Mouse (Mus musculus) kidney, embryonic 15.5 days (tissue): ENCODE measurements around the gene Scnn1a. TPM values are rescaled to one million over a fixed set of nuclear protein-coding genes. Genes with fewer than 3 reads are reported as not detected.
A peak's percentile ranks its signal among the peaks of the same experiment; 100 is the strongest.

Experiments used
- ATAC-seq: fragments of 200-750 bp; cut with Nextera tagmentation; replicated peaks from 2 replicates; pipeline ENCODE4 v1.8.0; 2017; ENCODE audit warnings: moderate TSS enrichment; ENCODE audit not compliant: low FRiP score
- H3K27ac ChIP-seq: fragments of 300-500 bp; sonication (generic); 2 replicates; pipeline ENCODE4 v1.5.1; 2015; ENCODE audit warnings: mild to moderate bottlenecking, inconsistent platforms
- H3K27me3 ChIP-seq: fragments of 300-500 bp; sonication (generic); 2 replicates; pipeline ENCODE4 v1.6.1; 2015; ENCODE audit warnings: inconsistent platforms
- H3K36me3 ChIP-seq: fragments of 300-500 bp; sonication (generic); 2 replicates; pipeline ENCODE4 v1.6.1; 2015; ENCODE audit warnings: inconsistent platforms
- H3K4me1 ChIP-seq: fragments of 300-500 bp; sonication (generic); 2 replicates; pipeline ENCODE4 v1.6.1; 2015; ENCODE audit warnings: inconsistent platforms
- H3K4me2 ChIP-seq: fragments of 300-500 bp; sonication (generic); 2 replicates; pipeline ENCODE4 v1.6.1; 2015; ENCODE audit warnings: moderate library complexity, mild to moderate bottlenecking, inconsistent platforms
- H3K4me3 ChIP-seq: fragments of 300-500 bp; sonication (generic); replicated peaks from 2 replicates; pipeline ENCODE4 v1.5.1; 2015; ENCODE audit warnings: mild to moderate bottlenecking, inconsistent platforms
- H3K9ac ChIP-seq: fragments of 300-500 bp; sonication (generic); 2 replicates; pipeline ENCODE4 v1.6.1; 2015; ENCODE audit warnings: mild to moderate bottlenecking, inconsistent platforms
- H3K9me3 ChIP-seq: fragments of 300-500 bp; sonication (generic); replicated peaks from 2 replicates; pipeline ENCODE4 v1.6.1; 2016; ENCODE audit warnings: inconsistent platforms
- WGBS: fragments of 180-500 bp; shearing (Covaris S2); methylation state at CpG from one replicate; pipeline ENCODE4 v1.1.7; 2015; ENCODE audit warnings: mixed read lengths; 5-methylcytosine and 5-hydroxymethylcytosine counted together
- polyA plus RNA-seq: library from polyadenylated mRNA; unstranded; fragments of >200 nt; fragmentation: Nextera tagmentation; extraction: Ambion mirVana; gene quantifications from 2 replicates; pipeline ENCODE4 v1.2.1, GENCODE M21; 2015

The Scnn1a gene
- polyA plus RNA-seq, 1 experiment from 2014 or later = 4.4 TPM

DNA sequence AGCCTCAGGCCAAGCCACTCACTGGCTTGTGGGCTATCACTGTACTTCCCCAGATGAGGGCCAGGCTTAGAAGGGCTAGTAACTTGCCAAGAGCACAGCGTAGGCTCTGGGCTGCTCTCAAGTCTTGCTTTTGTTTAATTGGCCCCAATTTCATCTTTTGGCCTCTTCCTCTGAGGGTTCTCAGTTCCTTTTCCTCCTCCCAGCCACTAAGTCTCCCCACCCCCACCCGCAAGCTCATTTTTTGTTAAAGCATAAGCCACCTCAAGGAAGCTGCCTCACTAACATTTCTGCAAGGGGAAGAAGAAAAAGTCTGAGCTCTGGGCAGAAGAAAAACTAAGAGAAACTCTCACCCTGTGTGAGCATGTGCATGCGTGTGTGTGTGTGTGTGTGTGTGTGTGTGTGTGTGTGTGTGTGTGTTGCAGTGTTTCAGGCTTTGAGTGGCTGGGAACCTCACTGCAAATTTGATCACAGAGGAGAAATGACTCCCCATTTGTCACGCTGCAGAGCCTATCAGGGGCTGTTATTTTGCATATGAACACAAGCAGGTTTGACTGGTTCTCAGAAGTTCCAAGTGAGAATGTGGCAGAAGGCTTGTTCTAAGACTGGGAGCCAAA lies 47.4 kb downstream of the Scnn1a start:
- Histone ChIP-seq H3K9me3 (no peaks in the 10 kb centered on the region), H3K9ac (no peak overlapping the region), H3K4me3 (no peak overlapping the region), H3K4me1 (peaks cover 46% of the 10 kb centered on the region), H3K4me2 (no peak overlapping the region), H3K36me3 (peaks cover 4% of the 10 kb centered on the region; the same call in 1 of the 2 replicates), H3K27ac (peak overlapping the region; percentile 63), H3K27me3 (0 out of 2 replicates have a peak, but pooled peaks cover 2% of the 10 kb centered on the region)
- WGBS = 43% methylated on average over 4 of the region's 4 CpGs
- no peak for ATAC-seq

DNA sequence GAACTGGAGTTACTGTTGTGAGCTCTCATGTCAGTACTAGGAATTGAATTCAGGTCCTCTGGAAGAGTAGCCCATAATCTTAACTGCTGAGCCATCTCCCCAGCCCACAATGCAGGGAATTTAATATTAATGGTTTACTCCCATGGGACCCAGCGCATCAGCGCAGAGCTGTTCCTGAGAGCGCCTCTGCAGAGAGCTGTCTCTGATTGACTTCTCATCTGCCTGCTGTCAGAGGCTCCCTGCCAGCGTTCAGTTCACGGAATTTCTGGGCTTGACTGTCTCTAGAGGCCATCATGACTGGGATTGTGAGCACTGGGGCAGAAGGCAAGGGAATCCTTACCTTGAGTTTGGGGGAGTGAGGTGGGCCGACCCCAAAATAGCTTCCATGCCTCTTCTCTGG lies 56.6 kb downstream of the Scnn1a start:
- Histone ChIP-seq H3K4me3 (no peak overlapping the region), H3K36me3 (0 out of 2 replicates have a peak, but pooled peaks cover 3% of the 10 kb centered on the region), H3K9ac (no peak overlapping the region), H3K4me2 (no peak overlapping the region), H3K27ac (no peak overlapping the region), H3K27me3 (peaks cover 30% of the 10 kb centered on the region), H3K4me1 (peaks cover 44% of the 10 kb centered on the region), H3K9me3 (no peaks in the 10 kb centered on the region)
- 75% methylated on average over 6 of the region's 6 CpGs for WGBS
- no peak for ATAC-seq

DNA sequence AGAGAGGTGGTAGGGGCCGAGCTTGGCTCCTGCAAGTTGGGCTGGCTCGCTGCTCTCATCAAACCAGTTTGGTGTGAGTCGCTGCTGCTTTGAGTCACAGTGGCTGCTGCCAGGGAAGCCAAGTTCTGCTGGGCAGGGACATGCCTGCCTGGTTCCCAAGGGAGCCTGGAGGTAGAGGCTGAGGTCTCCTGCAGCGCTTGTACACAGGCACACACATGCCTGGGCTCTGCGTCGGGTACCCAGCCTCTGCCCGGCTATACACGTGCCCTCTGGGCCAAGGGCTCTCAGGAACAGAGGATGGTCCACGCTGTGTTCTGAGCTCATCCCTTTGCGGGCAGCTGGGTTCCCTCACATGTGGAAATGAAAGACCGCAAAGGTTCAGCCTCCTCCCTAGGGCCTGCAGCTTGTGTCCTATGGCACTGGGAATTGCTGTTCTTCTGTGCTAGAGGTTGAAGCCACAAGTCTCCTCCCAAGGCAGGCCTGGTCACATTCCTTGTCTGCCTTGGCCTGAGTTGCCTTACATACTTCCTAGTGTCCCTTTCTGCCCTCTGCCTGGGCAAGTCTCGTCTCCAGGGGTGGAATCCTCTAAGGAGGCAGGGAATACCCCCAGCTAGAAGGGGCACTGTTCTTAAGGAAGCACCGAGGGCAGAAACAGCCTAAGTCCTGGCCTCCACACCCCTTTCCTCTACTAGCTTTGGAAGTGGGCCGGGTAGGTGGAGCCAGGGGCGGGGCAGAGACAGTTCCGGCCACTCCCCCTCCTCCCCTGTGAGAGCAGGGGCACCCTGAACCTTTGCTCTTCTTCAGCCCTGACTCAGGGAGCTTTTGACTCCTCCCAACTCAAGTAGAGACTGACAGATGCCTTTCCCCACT lies 57.4 kb downstream of the Scnn1a start:
- Histone ChIP-seq H3K27me3 (peaks cover 38% of the 10 kb centered on the region), H3K36me3 (no peaks in the 10 kb centered on the region), H3K4me3 (no peak overlapping the region), H3K27ac (peak overlapping the region; percentile 54), H3K9me3 (no peaks in the 10 kb centered on the region), H3K4me2 (peak overlapping the region; percentile 93), H3K9ac (no peak overlapping the region), H3K4me1 (peaks cover 45% of the 10 kb centered on the region)
- peak; percentile 64 for ATAC-seq
- 36% methylated on average over 16 of the region's 16 CpGs for WGBS

DNA sequence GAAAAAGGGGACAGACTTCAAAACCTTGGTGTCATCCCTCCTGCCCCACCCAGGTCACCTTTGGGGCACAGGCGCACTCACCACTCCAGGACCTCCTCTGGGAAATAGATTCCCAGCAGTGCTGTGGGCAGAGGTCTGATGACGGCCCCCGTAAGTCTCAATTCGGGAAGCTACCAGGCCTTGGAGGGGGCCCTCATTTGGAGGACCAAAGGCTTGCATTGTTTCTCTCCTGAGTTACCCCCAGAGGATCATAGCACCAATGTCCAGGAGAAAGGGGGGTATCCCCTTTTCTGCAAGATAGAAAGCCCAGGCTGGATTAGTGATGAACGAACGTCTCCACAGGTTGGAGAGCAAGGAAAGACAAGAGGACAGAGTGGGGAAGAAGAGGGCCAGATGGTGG lies 58.2 kb downstream of the Scnn1a start:
- H3K4me3 ChIP-seq = no peak overlapping the region
- H3K27ac ChIP-seq = no peak overlapping the region
- H3K36me3 ChIP-seq = no peaks in the 10 kb centered on the region
- ATAC-seq = no peak
- peaks cover 40% of the 10 kb centered on the region for H3K27me3 ChIP-seq
- peaks cover 46% of the 10 kb centered on the region for H3K4me1 ChIP-seq
- no peak overlapping the region for H3K9ac ChIP-seq
- peak overlapping the region; percentile 93 for H3K4me2 ChIP-seq
- WGBS = 18% methylated on average over 6 of the region's 6 CpGs
- no peaks in the 10 kb centered on the region for H3K9me3 ChIP-seq

DNA sequence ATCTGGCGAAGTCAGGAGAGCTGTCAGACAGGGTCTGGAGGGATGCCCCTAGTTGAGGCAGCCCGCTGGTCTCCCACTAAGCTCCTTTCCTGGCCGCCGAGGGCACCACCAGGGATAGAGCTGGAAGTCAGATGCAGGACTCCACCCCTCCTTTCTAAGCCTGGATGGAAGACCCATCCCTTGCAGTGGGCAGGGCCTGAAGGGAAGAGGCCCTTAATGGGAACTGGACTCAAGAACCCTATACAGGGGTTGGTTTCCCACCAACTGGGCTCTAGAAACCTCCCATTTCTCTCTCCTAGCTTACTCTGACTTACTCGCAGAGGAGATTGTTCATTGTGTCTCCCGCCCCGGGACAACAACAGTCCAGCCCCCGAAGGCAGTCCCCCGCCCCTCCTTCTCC lies 59.3 kb downstream of the Scnn1a start:
- 4% methylated on average over 9 of the region's 9 CpGs for WGBS
- H3K4me3 ChIP-seq = peak overlapping the region; percentile 53
- peaks cover 40% of the 10 kb centered on the region for H3K27me3 ChIP-seq
- no peaks in the 10 kb centered on the region for H3K36me3 ChIP-seq
- peak; percentile 16; the same call in 1 of the 2 replicates for ATAC-seq
- no peaks in the 10 kb centered on the region for H3K9me3 ChIP-seq
- peaks cover 46% of the 10 kb centered on the region for H3K4me1 ChIP-seq
- peak overlapping the region; percentile 93 for H3K4me2 ChIP-seq
- H3K9ac ChIP-seq = peak overlapping the region; percentile 54; the same call in 1 of the 2 replicates
- 0 out of 2 replicates have a peak overlapping the region, but pooled peaks have one; percentile 33 for H3K27ac ChIP-seq

DNA sequence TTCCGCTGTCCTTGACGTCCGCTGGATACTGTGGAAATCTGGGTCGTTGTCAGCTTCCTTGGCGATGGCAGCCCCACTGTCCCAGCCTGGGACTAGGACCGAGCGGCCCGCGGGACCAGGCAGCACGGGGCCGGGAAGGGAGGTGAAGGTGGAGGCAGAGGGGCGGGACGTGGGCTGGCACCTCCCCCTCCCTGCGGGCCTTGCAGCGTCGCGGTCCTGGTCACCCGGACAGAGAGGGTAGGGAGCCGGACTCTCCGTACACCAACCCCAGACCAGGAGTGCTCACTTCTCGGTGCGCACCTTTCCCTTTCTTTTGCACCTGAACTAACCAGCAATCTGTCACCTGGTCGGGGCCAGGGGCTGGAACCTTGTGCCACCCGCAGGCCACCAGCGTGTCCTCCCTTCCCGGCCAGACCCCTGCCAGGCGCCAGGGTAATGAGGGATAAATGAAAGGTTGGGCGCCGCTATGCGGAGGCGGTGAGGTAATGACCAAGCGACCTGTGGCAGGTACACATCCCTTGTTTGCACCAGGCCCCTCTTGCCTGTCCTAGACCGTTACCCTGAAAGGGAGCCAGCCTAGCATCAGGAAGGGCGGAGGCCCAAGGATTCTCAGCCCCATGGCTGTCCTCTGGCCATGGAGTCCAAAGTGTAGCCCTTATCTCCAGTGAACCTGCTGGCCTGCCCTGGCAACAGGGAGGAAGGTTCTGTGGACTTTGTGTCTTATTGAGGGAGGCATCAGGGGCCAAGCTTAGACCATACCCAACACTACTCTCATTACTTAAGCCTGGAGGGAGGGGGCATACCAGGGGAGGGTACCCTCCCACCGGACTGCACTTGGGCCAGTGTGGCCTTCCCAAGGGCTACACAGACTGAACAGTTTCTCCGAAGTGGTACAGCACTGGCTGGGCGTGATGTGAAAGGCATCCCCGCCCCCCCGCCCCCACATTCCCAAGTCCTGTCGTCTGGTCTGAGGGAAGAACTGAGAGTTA lies 60.2 kb downstream of the Scnn1a start, which contains the start of gene Plekhg6:
Gene Plekhg6, minus strand, starts transcription at position 422 of the 989 bp plus-strand sequence.
- peaks cover 46% of the 10 kb centered on the region for H3K4me1 ChIP-seq
- no peaks in the 10 kb centered on the region for H3K36me3 ChIP-seq
- peak; percentile 41 for ATAC-seq
- H3K4me2 ChIP-seq = peak within 1 kb of the TSS; percentile 93
- H3K4me3 ChIP-seq = peak within 1 kb of the TSS; percentile 53
- no peaks in the 10 kb centered on the region for H3K9me3 ChIP-seq
- 7% methylated on average over 35 of the region's 40 CpGs for WGBS
- peak within 1 kb of the TSS; percentile 54 for H3K9ac ChIP-seq
- peaks cover 40% of the 10 kb centered on the region for H3K27me3 ChIP-seq
- H3K27ac ChIP-seq = peak within 1 kb of the TSS; percentile 33

DNA sequence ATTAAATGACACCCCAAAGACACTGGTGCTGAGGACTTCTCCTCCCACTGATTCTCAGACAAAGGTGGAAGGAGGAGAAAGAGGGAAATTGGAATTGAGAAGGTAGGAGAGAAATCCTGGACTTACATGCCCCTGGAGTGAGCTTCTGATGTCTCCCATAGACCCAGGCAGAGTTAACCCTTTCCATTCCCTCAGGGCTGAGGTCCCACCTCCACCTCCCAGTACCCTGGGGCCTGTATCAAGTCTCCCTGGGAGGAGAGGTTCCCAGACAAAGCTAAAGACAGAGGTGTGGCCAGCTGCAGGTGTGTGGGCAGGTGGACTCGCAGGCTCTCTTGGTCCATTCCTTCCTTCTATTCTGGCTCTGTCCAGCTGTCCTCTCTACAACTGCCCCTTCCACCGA lies 61.6 kb downstream of the Scnn1a start:
- no peak for ATAC-seq
- Histone ChIP-seq H3K27ac (no peak overlapping the region), H3K4me2 (no peak overlapping the region), H3K4me1 (peaks cover 45% of the 10 kb centered on the region), H3K9ac (no peak overlapping the region), H3K36me3 (no peaks in the 10 kb centered on the region), H3K9me3 (no peaks in the 10 kb centered on the region), H3K4me3 (no peak overlapping the region), H3K27me3 (peaks cover 40% of the 10 kb centered on the region)
- 35% methylated on average over 2 of the region's 2 CpGs for WGBS

DNA sequence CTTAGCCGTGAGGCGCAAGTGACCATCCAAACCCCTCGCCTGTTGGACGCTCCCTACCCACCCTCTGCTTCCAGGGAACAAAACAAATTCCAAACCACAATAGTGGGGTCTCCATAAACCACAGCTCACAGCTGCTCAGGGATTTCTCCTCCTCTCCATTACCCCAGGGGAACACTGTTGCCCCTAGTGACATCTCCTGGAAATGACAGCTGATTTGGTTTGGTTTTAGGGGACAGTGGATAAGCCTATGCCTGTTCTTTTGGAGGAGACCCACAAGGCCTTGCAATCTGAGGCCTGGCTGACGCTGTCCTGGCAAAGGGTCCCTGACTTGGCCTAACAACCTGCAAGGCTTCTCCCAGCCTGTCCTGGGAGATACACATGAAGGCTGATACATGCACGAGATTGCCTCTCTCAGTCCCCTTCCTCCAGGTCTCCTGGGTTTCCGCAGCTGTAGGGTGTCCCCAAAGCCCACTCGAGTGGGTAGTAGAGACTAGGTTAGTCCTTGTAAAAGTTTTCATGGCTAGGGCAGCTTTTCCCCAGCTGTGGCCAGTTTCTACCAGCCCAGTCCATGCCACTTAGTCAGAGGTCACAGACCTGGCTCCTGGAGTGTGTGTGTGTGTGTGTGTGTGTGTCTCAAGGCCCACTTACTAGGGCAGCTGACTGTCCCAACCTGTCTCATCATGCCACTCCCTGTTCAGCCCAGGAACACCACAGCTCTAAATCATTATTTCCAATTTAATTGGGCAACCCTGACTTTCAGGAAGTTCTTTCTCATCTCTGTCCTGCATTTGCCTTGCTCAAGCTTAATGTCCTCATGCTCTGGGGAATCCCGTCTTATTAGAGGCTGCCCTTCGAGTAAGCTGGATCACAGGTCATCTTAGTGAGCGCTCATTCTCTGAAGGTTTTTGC lies 64.9 kb downstream of the Scnn1a start:
- H3K4me2 ChIP-seq = no peak overlapping the region
- no peaks in the 10 kb centered on the region for H3K9me3 ChIP-seq
- ATAC-seq = no peak
- H3K4me1 ChIP-seq = peaks cover 12% of the 10 kb centered on the region
- no peak overlapping the region for H3K4me3 ChIP-seq
- no peak overlapping the region for H3K9ac ChIP-seq
- 67% methylated on average over 11 of the region's 11 CpGs for WGBS
- no peaks in the 10 kb centered on the region for H3K36me3 ChIP-seq
- H3K27me3 ChIP-seq = peaks cover 21% of the 10 kb centered on the region
- H3K27ac ChIP-seq = no peak overlapping the region

DNA sequence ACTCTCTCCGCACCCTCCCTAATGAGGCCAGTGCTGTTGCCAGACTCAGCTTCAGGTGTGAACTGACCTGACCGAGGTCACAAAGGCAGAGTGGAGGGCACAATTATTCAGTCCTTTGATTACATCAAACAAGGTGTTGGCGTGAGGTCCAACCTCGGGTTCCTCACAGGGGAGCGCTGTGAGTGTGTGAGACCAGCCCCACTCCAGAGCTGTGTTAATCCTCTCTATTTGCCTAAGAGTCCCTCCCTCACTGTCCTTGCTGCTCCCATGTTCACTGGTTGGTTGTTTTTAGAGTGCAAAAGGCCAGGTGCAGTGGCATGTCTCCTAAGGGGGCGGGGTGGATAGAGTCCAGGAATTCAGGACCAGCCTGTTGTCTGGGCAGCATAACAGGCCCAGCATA lies 65.6 kb downstream of the Scnn1a start:
- Histone ChIP-seq H3K4me3 (no peak overlapping the region), H3K4me2 (no peak overlapping the region), H3K36me3 (no peaks in the 10 kb centered on the region), H3K27ac (no peak overlapping the region), H3K9ac (no peak overlapping the region), H3K27me3 (peaks cover 13% of the 10 kb centered on the region), H3K9me3 (no peaks in the 10 kb centered on the region), H3K4me1 (peaks cover 4% of the 10 kb centered on the region)
- WGBS = 51% methylated on average over 6 of the region's 6 CpGs
- ATAC-seq = no peak

DNA sequence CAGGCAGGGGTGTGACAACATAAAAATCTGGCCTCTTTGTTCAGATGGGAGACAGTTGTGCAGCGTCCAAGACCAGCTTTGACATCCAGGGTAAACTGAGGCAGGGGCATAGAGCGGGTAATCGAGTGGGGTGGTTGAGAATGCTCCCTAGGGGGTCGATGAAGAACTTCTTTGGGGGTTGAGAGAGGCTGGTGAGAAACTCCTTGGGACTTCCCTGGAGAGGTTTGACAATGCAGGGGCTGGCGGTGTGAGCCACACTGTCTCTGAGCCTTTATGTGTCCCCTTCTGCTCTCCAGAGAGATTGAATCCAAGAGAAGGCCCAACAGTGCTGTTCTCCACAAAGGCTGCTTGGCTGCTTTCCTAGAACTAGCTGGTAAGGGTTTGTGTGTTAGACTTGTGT lies 69.4 kb downstream of the Scnn1a start:
- H3K9me3 ChIP-seq = no peaks in the 10 kb centered on the region
- 90% methylated on average over 5 of the region's 5 CpGs for WGBS
- H3K9ac ChIP-seq = no peak overlapping the region
- no peaks in the 10 kb centered on the region for H3K4me1 ChIP-seq
- no peak for ATAC-seq
- H3K27me3 ChIP-seq = no peaks in the 10 kb centered on the region
- no peak overlapping the region for H3K27ac ChIP-seq
- no peak overlapping the region for H3K4me3 ChIP-seq
- no peaks in the 10 kb centered on the region for H3K36me3 ChIP-seq
- H3K4me2 ChIP-seq = no peak overlapping the region
